Mouse (Mus musculus) embryo, embryonic 9.5 days (tissue): ENCODE measurements around the gene Apon.
A peak's percentile ranks its signal among the peaks of the same experiment; 100 is the strongest.
"Not testable (repeated sequence)": the region's sequence is repeated elsewhere in the genome, so short reads cannot be mapped to it uniquely, and the experiment has no call there.

Source experiments
- DNase-seq: peaks from one replicate; pipeline ENCODE4 v3.0.0-alpha.2; 2017; ENCODE audit errors: extremely low spot score

The Apon gene

DNA sequence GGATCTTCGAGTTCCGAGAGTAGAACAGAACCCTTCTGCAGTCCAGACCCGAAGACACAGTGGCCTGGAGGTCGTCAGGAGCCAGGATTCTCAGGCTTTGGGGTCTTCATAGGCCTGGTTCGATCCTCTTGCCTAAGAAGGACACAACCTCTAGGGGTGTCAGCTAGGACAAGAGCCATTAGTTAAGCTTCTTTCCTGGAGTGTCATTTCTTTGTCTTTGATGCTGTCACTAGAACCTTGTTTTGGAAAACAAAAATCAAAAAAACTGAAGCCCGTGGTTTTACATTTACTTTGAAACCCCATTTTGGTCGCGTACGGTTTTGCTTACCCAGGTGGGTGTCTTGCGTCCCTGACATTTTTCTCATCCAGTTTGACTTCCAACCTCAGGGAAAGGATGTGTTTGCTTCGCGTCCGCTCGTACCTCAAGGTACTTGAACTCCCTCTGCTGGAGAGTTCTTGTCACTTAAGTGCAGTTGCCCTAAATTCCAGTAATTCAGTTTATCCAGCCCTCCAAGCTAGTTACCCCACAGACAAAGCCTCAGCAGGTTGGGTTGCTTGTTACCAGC, 21.4 kb upstream of the Apon start:
- DNase-seq, result peak; percentile 82

DNA sequence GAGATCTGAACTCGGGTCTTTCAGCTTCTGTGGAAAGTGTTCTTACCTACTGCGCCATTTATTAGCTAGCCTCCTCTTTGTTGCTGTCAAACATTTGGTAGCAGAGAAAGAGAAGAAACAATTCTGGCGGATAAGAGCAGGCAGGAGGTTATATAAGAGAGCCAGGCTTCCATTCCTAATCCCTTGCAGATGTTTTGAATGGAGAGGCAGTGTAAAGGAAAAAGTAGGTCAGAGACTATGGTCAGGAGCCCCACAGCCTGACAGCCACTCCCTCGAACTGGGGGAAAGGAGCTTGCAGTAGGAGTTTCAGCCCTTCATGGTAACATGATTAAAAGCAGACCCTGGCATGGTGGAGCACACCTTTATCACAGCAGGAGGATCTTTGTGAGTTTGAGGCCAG, 17.6 kb upstream of the Apon start:
- DNase-seq, result no peak

DNA sequence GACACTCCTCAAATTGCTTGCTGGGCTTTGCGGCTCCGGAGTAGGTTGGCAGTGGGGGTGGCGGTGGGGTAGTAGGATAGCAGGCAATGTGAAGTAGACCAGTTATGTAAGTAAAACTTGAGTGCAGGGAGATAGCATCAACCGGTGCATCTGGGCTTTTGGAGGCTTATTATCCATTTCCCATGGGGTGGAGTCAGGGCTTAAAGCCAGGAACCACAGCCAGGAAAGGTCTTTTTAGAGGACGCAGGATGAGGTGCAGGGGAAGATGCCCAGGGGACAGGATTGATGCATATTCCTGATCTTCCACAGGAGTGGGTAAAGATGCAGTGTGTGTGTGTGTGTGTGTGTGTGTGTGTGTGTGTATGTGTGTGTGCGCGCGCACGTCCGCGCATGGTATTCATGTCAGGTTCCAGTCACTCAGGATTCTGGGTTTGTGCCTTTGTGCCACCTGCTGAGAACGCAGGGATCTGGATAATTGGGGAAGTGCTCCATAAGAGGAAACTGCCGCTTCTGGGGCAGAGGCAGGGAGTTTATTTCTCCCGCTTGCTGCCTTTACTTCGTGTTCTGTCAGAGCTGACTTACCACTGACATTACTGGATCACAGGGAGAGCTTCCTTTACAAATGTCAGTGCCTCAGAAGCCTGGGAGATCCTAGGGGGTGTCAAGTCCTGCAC, 16.0 kb upstream of the Apon start:
- DNase-seq, result no peak

DNA sequence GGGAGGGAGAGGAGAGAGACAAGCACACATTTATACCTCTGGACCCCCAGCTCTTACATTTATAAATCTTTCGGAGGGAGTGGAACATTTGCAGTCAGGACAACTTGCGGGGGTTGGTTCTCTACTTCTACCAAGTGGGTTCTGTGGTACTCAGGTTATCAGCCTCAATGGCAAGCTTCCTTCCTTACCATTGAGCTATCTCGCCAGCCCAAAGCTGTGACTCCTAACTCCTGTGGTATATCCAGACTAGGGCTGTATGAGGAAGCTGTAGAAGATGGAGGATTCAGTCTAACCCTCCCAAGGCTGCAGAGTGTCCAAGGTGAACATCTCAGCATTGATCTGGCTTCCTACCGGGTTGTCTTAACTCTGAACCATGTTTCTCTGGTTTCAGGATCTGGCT, 14.8 kb upstream of the Apon start:
- DNase-seq, result no peak

DNA sequence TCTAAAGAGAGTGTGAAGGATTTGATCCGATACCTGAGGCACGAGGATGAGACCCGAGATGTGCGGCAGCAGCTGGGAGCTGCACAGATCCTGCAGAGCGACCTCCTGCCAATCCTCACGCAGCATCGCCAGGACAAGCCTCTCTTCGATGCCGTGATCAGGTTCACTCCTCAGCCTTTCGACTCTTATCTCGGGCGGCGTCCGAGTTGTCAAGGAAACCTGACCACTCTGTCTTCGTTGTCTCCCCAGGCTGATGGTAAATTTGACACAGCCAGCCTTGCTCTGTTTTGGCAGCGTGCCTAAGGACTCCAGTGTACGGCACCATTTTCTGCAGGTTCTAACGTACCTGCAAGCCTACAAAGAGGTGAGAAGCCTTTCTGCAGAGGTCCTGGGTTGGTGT, 13.8 kb upstream of the Apon start:
- DNase-seq, result no peak

DNA sequence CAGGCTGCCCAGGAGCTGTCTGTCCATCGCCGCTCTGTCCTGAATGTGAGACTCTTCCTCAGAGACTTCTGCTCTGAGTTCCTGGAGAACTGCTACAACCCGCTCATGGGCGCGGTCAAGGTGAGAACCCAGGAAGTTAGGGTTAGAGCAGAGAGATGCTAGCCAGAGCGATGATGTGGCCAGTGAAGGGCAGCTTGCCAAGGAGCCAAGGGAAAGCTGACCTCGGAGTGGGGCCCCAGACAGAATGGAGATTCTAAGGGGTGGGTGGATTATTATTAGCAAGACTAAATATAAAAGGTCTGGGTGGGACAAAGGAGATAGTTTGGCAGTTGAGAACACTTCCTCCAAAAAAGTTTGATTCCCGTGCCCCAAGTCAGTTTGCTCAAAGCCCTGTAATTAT, 10.6 kb upstream of the Apon start:
- no peak for DNase-seq

DNA sequence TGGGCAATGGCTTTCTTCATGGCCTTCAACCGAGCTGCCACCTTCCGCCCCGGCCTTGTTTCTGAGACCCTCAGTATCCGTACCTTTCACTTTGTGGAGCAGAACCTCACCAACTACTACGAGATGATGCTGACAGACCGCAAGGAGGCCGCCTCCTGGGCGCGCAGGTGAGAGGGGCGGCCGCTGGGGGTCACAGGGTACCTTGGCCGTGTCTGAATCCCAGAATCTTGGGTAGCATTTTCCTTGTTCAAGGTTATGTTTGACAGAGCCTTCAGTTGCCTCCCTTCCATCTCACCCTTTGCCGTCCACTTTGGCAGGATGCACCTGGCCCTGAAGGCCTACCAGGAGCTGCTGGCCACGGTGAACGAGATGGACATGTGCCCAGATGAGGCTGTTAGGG, 9.8 kb upstream of the Apon start:
- no peak for DNase-seq

DNA sequence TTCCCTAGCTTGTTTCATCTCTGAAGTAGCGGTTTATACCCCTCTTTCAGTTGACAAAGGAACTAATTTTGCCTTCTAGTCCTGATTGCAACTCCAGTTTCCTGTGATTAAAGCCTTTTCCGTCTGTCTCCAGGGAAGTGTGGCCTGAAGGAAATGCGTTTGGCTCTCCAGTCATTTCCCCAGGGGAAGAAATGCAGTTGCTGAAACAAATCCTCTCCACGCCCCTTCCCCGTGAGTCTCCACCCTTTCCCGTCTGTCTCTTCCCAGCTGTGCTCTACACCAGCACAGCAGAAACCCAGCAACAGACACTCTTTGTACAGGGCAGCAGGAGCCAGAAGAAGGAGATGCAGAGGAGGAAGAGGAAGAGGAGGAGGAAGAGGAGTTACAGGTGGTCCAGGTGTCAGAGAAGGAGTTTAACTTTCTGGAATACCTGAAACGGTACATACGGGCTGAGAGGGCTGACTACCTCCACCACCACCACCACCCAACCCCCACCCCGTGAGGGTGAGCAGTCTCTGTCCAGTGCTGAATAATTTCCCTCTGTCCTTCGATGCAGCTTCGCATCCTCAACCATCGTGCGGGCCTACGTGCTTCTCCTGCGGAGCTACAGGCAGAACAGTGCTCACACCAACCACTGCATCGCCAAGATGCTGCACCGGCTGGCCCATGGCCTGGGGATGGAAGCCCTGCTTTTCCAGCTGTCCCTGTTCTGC, 6.7 kb upstream of the Apon start:
- no peak for DNase-seq

DNA sequence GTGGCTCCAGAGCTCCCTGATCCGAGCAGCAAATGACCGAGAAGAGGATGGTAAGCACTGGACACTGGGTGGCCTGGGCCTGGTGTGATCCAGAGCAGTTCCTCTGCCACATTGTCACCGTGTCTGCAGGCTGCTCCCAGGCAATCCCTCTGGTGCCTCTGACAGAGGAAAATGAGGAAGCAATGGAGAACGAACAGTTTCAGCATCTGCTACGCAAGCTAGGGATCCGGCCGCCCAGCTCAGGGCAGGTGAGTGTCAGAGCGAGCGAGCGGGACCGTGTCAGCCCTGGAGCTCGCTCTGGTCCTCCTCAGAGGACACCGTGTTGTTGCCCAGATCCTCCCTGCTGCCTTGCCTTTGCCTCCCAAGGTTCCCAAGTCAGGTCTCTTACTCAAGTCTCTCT, 3.3 kb upstream of the Apon start:
- no peak for DNase-seq

DNA sequence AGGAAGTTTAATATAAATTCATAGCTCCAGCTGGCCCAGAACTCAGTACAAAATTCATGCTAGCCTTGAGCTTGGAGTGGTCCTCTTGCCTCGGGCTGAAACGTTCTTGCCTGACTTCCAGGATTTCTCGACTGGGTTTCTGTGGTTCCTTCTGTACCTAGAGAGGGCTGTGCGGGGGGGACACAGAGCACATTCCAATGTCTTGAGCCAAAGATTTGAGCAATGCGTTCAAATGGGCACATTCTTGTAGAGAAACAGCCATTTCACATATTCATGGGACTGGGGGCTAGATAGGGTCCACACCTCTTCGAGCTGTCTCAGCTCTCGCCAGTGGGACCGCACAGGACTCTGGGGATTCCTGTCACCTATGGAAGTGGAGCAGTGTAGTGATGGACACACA, 2.0 kb downstream of the Apon start:
- no peak for DNase-seq

DNA sequence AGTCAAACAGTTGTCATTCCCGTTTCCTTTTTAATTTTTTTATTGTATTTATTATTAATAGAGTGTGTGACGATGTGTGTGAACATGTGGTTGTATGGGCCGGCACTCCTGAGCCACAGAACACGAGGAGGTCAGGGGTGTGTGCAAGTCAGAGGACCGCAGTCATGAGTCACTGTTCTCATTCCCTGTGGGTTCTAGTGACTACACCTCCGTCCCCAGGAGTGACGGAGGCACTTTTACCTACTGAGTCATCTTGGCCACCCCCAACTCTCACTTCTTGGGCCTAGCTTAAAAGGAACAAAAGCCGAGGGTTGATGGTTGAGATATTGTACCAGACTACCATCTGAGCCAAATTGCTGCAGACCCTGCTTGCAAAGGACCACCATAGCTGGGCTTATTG, 2.4 kb downstream of the Apon start:
- no peak for DNase-seq

DNA sequence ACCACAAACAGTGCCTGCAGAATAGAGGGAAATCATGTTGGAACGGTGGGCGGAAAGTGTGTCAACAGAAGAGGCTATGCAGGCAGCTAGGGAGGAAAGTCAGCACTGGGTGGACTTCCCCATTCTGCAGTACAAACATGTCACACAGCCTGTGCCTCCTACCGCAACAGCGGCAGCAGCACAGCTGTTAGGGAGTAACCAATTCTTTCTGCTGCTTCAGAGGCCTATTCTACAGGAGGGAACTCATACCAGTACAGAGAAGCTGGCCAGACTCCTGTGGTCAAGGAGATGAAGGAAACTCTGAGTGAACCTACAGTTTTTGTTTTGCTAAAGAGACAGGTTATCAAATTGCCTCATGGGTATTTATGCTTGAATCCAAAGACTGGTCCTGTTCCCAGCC, 5.1 kb downstream of the Apon start:
- no peak for DNase-seq

DNA sequence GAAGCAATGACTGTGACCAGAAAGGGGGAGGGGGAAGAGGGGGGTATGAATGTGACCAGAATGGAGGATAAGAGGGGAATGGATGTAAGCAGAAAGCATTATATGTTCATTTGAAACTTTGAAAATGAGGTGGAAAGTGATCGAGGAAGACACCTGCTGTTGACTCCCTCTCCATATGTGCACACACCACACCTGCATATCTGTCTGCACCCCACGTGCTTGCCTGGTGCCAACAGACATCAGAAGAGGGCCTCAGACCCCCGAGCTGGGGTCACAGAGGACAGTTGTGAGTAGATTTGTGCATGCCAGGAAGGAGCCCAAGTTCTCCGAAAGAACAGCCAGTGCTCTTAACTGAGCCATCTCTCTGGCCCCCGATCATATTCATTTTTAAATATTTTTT, 6.0 kb downstream of the Apon start:
- no peak for DNase-seq

DNA sequence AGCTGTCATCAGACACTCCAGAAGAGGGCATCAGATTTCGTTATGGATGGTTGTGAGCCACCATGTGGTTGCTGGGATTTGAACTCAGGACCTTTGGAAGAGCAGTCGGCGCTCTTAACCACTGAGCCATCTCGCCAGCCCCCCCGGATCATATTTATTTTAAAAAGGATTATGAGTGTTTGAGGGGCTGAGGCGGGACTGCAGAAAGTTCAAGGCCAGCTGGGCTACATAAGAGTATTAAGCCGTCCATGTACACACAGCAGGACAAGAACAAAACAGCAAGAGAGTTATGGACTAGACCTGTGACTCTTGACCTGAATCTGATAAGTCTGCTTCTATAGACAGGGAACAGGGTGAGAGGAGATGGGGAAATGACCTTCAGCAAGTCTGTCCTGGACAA, 6.5 kb downstream of the Apon start:
- DNase-seq, result not testable (repeated sequence)

DNA sequence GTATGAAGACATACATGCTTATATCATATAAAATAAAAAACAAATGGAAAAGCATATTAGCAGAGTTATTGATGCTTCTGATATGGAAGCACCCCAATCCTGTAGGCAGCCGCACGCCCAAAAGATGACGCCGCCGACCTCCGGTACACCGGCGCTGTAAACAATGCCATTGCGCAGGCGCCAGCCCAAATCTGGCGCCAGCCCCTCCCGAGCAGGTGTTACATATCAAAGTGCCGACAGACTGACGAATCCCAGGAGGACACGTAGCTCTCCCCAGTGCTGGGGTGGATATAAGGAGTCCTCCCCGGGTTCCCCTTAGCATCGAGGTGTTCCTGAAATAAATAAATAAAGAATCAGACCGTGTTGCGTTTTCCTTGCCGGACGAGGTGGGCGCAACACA, 8.4 kb downstream of the Apon start:
- no peak for DNase-seq

DNA sequence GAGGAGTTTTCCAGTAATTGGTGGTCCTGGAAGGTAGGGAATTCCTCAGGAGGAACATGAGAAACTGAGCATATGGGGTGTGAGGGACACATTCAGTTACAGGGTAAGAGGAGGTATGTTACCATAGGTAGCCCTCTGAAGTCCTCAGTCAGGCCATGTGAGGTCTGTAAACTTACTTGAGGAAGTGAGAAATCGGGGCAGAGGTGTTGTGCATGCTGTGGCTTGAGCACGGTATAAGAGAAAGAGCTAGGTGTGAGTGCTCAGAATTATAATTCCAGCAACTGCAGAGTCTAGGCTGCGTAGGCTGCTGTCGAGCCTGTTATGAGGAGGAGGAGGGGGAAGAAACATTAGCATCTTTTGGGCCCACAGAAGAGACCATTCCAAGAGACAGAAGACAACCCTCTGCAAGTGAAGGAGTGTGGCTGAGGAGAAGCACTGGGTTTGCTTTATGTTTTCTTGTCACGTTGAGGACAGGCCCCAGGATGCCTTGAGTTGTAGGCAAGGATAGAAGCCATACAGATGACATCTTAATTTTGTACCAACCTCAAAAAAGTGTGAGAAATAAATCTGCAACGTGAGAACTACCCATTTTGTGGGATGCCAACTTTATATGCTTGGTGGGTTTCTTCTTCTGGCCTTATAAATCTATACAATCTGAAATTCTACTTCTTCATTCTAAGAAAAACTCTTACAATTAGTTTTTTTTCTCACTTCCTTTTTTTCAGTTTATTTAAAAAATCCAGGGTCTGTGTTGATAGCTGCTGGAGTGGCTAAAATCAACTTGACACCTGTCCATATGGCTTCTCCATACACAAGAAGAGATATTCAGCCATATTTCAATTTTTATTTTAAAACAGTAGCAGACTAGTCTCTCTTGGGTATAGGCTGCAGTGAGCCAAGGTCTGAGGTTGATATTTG, 9.8 kb downstream of the Apon start:
- no peak for DNase-seq

DNA sequence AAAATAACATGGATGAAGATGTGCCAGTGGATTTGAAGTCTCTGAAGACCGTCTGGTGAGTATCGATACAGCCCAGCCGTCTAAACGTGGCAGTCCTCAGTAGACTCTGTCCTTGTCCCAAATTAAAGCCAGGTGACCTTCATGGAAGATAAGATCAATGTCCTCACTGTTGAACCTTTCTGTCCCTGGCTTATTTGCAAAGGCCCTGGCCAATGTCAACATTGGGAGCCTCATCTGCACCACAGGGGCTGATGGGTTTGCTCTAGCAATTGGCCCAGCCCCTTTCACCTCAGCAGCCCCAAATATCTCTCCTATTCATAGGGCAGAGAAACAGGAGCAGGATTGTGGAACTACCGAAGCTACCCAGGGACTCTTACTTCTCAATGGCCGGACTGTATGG, 14.5 kb downstream of the Apon start, which contains the start of gene Apof:
Gene Apof, plus strand, starts transcription at position 301 of the 400 bp plus-strand sequence.
- DNase-seq, result no peak

DNA sequence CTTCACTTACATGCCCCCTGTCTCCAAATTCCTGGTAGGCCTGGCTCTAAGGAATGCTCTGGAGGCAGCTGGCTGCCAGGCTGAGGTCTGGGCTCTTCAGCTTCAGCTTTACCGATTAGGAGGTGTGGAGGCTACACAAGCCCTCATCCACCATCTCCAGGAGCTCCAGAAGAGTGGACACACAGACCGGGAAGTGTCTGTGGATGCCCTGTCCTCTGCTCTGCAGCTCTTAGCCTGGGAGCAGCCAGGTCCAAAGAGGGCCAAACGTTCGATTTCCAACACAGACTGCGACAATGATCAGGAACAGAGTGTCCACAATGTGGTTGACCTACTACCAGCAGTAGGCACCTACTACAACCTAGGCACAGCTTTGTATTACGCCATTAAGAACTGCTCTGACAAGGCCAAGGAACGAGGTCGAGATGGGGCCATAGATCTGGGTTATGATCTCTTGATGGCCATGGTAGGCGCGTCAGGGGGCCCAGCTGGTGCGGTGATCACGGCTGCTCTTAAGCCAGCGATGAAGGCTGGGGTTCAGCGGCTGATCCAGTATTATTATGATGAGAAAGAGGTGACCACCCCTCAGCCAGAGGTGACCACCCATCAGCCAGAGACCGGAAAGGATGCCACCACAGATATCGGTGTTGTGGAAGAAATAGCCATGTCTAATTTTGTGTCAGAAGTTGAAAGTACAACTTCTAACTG, 15.5 kb downstream of the Apon start:
- DNase-seq, result no peak

DNA sequence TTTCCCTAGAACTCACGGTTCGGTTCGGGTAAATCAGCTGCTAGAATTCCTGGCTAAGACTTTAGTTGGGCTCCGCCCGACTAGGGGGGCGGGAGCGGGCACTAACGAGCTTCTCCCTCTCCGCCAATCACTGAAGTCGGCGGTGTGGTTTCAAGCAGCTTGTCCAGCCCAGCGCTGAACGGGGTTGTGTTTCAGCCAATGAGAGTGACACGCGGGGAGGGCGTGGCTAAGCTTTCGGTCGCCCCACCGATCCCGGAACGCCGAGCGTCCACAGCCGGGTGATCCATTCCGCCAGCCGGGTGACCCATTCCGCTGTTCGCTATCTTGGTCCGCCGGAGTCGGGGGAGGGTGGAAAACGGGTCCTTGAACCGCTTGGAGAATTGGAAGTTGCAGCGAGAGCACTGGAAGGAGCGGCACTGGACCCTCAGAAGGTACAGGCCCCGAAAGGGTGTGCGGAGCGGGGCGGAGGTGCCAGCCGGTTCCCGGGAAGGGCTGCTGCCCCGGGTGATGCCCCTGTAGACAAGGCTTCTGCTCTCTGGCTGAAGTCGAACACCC, 16.5 kb downstream of the Apon start, which contains the start of gene Stat2:
Gene Stat2, plus strand, starts transcription at position 273 of the 555 bp plus-strand sequence.
- peak; percentile 93 for DNase-seq

DNA sequence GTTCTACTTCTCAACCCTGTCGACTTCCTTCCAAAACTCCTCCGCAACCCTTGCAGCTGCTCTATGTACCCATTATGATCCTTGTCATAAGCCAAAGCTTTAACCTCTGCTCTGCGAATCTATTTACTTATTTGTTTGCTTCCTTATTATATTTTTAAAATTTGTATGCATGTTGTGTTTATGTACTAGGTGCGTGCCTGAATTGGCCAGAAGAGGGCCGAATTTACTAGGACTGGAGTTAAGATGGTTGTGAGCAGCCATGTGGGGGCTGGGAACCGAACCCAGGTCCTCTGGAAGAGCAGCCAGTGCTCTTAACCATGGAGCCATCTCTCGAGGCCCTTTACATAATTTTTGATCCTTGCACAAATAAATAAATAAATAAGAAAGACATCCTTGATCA, 17.0 kb downstream of the Apon start:
- no peak for DNase-seq

DNA sequence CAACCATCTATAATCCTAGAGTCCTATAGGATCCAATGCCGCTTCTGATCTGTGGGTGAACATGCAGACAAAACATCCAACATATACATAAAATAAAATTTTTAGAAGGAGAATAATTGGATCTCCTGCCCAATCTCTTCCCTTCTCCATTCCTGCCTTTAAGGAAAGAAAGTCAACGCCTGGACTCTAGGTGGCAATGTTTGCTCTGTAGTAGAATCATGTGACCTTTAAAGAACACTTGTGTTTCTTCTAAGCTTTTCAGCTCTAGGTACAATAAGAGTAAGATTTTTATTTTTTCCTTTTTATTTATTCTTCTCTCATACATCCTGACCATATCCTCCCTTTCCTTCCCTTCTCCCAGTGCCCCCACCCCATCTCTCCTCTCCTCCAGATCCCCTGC, 18.0 kb downstream of the Apon start:
- DNase-seq, result no peak
